Mouse (Mus musculus) heart, adult 10 weeks (tissue): ENCODE results near the gene Psmg4. TPM values are rescaled to one million over a fixed set of nuclear protein-coding genes. Genes with fewer than 3 reads are reported as not detected.

ENCODE experiments used
- polyA plus RNA-seq: library from polyadenylated mRNA; stranded (reverse); fragments of 350-450 nt; fragmentation: Illumina TruSeq; extraction: RNeasy Lipid Tissue Mini Kit (QIAGEN cat#74804); gene quantifications from one replicate; pipeline ENCODE4 v1.2.3, GENCODE M21; 2014; ENCODE audit warnings: low read depth, low replicate concordance

The Psmg4 gene
- 24.6 TPM for polyA plus RNA-seq

DNA sequence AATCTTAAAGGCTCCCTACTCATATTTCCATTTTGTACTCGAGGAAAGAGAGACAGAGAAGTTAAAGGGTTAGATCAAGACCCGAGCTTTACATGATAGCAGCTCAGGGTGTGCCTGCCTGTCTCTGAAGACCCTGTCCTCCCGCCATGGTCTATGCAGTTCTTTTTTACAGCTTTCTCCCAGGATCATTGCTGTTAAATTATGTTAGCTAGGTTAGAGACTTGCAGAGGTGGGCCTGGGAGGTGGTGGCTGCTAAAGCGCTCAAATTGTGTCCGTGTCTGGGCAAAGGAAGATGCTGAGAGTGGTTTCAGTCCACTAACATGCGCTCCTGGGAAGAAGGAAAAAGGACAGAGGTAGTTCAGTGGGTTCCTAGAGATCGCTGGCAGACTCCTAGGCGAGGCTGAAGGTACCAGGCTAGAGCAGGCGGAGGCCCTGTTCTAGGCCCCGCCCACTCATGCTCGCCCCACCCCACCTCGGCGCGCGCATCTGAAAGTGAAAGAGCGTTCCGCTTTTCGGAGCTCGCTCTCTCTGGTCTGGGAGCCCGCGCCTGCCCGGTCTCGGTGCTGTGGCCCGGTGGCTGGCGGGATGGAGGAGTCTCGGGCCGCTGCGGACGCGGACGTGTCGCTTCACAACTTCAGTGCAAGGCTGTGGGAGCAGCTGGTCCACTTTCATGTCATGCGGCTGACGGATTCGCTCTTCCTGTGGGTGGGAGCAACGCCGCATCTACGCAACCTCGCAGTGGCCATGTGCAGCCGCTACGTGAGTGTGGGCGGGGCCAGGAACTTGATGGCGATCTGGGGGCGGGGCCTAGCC is at the start of gene Psmg4:
TSS of gene Psmg4 (plus strand) at position 474 of the 813 bp plus-strand sequence.

DNA sequence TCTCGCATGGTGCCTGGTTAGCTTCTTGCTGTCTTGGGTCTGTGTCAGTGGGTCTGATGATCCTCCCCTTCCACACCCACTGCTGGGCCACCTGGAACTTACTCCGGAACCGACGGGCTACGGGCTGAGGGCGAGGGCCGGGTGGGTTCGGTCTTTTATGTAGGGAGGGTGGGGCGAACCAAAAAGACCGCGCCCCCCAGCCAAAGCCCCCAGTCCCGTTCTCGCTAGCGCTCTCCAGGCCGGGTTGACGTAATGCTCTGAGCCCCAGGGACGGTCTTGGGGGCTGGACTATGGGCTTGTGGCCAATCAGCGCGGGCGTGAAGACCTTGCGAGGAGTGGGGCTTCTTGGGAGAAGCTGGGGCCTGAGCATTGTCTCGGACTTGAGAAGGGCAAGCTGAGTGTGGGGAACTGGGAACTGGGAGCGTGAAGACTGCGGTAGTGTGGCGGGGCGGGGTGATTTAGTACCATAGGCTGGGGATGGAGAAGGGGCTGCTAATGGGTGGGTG is 32.5 kb upstream of the Psmg4 start, which contains the start of gene Tubb2b:
TSS of gene Tubb2b (minus strand) at position 241 of the 506 bp plus-strand sequence.

Other genes with a start within 250 kb of the Psmg4 start
- gene Nqo2, start 198.3 kb upstream of the Psmg4 start, polyA plus RNA-seq = 47.1 TPM
- gene Ripk1, start 160.6 kb upstream of the Psmg4 start, polyA plus RNA-seq = 6.6 TPM
- gene Serpinb6a, start 160.2 kb upstream of the Psmg4 start, polyA plus RNA-seq = 140 TPM
- 40.8 TPM for gene Bphl, start 125.4 kb upstream of the Psmg4 start, polyA plus RNA-seq
- 46.2 TPM for gene Tubb2a, start 85.0 kb upstream of the Psmg4 start, polyA plus RNA-seq
- gene Tubb2b, start 32.5 kb upstream of the Psmg4 start, polyA plus RNA-seq = 3.1 TPM
- 10.8 TPM for gene Slc22a23, start 182.2 kb downstream of the Psmg4 start, polyA plus RNA-seq